Mouse (Mus musculus) embryonic fibroblast, embryonic 13.5 days (primary cell): ENCODE measurements around the gene Timm8a2. TPM values are rescaled to one million over a fixed set of nuclear protein-coding genes. Genes with fewer than 3 reads are reported as not detected.

Experiments
- H3K27ac ChIP-seq: 2 replicates; pipeline ENCODE4 v1.5.1; 2012; ENCODE audit warnings: low read length, control low read depth, inconsistent platforms; ENCODE audit not compliant: insufficient read depth
- H3K4me1 ChIP-seq: 2 replicates; pipeline ENCODE4 v1.6.1; 2011; ENCODE audit warnings: low read length; ENCODE audit not compliant: control insufficient read depth, insufficient read depth
- H3K4me3 ChIP-seq: 2 replicates; pipeline ENCODE4 v1.5.1; 2011; ENCODE audit warnings: mild to moderate bottlenecking, control low read depth, low read length; ENCODE audit not compliant: insufficient read depth
- CTCF ChIP-seq: IDR thresholded peaks from 2 replicates; pipeline ENCODE4 v1.5.1; 2011; ENCODE audit warnings: mild to moderate bottlenecking, control low read depth, low read length, moderate library complexity, borderline replicate concordance; ENCODE audit not compliant: insufficient read depth
- POLR2A ChIP-seq: IDR thresholded peaks from 2 replicates; pipeline ENCODE4 v1.6.1; 2011; ENCODE audit warnings: low read depth, mild to moderate bottlenecking, control low read depth, low read length, moderate library complexity
- polyA plus RNA-seq: library from polyadenylated mRNA; stranded (reverse); fragments of >200 nt; gene quantifications from 2 replicates; pipeline ENCODE4 v1.2.4, GENCODE M21; 2011; ENCODE audit warnings: low read depth; ENCODE audit not compliant: missing spikeins, insufficient read length

Timm8a2 gene
- polyA plus RNA-seq, 1 experiment, result not detected

DNA sequence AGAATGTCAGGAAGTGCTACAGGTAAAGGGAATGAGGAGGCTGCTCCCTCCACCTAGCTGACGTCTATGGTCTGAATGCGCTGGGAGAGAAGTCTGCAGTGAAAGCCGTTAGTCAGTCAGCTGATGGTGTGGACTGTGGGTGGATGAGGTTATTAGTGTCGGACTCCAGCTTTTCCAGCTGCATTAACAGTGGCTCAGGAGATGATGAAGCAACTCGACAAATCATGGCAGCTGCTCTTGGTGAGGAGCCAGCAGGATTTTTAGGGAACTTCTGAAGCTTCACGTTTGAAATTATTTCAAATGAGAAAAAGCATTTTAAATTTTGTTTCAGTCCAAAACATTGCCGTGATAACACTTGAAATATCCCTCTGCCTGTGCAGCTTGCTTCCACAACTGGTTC is 24.2 kb upstream of the Timm8a2 start:
- H3K4me3 ChIP-seq, result no peak overlapping the region
- no peak for TF ChIP-seq POLR2A
- no peak for TF ChIP-seq CTCF
- H3K27ac ChIP-seq, result no peak overlapping the region
- no peaks in the 10 kb centered on the region for H3K4me1 ChIP-seq

DNA sequence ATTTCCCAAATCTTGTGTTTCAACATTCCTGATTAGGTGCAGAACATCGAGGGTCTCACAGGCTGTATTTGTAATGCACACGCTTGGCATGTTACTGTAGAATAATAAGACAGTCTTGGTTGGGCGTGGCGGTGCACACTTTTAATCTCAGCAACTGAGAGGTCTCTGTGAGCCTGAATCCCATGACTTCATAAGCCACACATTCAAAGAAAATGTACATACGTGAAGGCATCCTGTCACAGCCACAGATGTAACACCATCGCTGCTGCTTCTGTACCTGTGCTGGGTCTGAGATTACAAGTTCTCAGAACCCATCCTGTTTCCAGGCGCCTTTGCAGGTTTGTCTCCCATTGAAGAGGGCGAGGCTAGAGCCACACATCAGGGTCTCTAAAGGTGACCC is 22.7 kb upstream of the Timm8a2 start:
- H3K4me3 ChIP-seq, result no peak overlapping the region
- no peaks in the 10 kb centered on the region for H3K4me1 ChIP-seq
- no peak overlapping the region for H3K27ac ChIP-seq
- TF ChIP-seq CTCF (no peak), POLR2A (no peak)

DNA sequence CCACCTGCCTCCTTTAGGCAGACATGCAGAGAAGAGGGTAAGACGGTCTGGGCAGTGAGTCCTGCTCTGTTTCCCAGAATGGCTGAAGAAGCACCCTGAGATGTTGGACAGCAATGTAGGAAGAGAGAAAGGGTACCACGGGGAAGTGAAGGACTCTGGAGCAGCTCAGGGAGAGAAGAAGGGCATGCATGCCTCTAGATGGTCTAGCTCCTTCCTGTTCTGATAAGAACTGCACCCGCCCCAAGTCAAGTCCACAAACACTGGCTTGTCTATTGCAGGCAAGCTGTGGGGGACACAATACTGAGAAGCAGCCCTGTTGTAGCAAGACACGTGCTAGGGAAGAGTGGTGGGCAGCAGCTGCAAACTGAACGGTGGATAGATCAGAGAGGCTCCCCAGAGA is 22.3 kb upstream of the Timm8a2 start:
- TF ChIP-seq POLR2A, result no peak
- no peak for TF ChIP-seq CTCF
- Histone ChIP-seq H3K4me3 (no peak overlapping the region), H3K4me1 (no peaks in the 10 kb centered on the region), H3K27ac (no peak overlapping the region)

DNA sequence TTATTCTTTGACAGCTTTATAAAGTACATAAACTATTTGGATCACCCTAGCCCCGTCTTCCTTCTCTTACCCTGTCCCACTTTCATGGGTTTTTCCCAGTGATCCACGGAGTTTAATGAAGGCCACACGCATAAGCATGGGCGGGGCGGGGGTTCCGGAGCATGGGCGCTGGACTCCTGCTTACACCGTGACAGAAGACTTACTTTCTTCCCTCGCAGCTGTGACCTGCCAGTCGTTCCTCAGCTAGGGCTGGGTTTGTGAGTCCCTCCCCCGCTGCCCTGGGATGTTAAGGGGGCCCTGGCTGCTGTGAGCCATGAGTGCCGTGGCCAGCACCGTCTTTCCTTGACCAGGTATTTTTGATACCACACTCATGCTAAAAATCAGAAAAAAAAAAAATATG is 21.7 kb upstream of the Timm8a2 start:
- TF ChIP-seq POLR2A (no peak), CTCF (no peak)
- Histone ChIP-seq H3K4me3 (no peak overlapping the region), H3K4me1 (no peaks in the 10 kb centered on the region), H3K27ac (no peak overlapping the region)

DNA sequence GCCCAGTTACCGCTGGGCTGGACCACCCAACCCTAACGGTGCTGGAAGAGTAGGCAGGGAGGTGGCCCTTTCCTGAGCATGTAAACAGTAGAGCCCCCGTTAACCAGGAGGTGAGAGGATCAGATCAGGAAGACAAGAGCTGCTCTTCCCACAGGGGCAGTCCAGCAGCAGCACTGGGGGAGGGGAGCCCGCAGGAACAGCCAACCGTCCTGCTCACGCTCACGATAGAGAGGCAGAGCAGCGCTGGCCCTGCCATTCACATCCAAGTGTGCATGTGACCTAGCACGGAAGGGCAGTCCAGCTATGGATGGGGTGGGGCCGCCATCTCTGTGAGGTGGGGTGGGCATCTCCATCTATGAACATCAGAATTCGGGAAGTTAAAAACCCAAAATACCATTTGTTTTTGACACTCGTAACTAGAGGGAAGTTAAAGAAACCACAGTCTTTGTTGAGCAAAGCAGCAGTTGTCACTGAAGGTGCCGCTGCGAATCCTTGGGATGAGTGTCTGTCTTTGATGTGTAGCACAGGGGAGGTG is 21.0 kb upstream of the Timm8a2 start:
- Histone ChIP-seq H3K4me1 (no peaks in the 10 kb centered on the region), H3K27ac (no peak overlapping the region), H3K4me3 (no peak overlapping the region)
- no peak for TF ChIP-seq CTCF
- no peak for TF ChIP-seq POLR2A

DNA sequence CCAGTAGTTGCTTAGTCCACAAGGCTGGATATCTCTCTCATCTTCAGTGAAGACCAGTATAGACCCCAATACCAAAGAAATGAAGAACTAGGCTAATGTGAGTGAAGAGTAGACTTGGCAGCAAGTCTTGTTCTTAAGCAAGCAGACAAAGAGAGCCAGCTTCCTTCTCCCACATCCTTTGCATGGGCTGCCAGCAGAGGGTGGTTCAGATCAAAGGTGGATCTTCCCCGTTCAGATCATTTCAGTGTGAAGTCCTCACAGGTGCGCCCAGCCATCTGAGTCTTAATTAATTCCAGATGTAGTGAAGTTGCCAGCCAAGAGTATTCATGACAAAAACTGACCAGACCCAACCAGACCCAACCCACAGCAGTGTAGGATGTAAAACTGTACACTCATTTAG is 16.5 kb upstream of the Timm8a2 start:
- Histone ChIP-seq H3K4me1 (no peaks in the 10 kb centered on the region), H3K27ac (no peak overlapping the region), H3K4me3 (no peak overlapping the region)
- no peak for TF ChIP-seq CTCF
- TF ChIP-seq POLR2A, result no peak

DNA sequence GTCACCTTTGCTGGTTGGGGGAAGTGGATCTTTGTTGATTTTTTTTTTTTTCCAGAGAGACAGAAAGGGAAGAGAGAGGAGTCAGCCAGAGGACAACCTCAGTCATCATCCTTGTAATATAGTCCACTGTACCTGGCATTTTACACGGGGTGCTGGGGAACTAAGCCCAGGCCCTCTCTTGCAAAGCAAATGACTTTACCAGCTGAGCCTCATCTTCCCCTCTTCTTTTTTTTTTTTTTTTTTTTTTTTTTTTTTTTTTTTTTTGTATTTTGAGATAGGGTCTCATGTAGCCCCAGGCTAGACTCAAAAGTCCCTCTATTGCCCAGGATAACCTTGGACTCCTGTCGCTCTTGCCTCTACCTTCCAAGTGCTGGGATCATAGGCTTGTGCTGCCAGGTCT is 15.1 kb upstream of the Timm8a2 start:
- TF ChIP-seq POLR2A (no peak), CTCF (no peak)
- no peak overlapping the region for H3K27ac ChIP-seq
- H3K4me1 ChIP-seq, result no peaks in the 10 kb centered on the region
- no peak overlapping the region for H3K4me3 ChIP-seq

DNA sequence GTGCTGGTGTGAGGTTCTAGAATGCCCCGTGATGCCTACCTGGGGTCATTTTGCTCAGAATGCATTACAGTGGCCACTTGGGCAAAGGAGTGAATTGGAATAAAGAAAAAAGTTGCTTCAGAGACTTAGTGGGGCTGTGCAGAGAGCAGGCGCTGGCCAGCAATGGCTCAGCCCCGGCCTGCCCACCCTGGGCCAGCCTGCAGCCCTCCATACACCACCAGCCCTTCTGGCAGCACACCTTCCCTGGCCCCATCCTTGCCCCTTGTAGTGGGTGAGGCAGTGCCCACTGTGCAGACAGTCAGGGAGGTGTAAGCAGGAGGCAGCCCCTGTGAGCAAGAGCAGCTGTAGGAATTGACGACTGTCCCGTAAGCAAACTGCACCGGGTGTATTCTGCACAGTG is 13.9 kb upstream of the Timm8a2 start:
- no peak for TF ChIP-seq POLR2A
- H3K27ac ChIP-seq, result no peak overlapping the region
- no peaks in the 10 kb centered on the region for H3K4me1 ChIP-seq
- no peak overlapping the region for H3K4me3 ChIP-seq

DNA sequence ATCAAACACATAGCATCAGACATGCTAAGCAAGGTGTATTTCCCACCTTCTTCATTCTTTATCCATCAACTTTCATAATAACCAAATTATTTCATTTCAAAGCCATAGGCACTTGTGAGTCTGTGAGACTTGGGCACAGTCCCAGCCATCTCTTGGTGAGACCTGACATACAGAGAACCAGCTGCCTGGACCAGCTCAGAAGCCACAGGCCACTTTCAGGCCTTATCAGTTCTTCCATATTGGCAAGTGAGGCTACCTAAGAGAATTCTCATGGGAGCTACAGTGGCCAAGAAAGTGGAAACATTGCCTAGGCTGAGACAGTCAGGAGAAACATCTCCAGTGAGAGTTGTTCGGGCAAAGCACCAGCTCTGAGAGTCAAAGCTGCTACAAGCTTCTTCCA is 11.4 kb upstream of the Timm8a2 start:
- no peak overlapping the region for H3K4me3 ChIP-seq
- no peak for TF ChIP-seq CTCF
- no peak for TF ChIP-seq POLR2A
- H3K27ac ChIP-seq, result no peak overlapping the region
- no peaks in the 10 kb centered on the region for H3K4me1 ChIP-seq

DNA sequence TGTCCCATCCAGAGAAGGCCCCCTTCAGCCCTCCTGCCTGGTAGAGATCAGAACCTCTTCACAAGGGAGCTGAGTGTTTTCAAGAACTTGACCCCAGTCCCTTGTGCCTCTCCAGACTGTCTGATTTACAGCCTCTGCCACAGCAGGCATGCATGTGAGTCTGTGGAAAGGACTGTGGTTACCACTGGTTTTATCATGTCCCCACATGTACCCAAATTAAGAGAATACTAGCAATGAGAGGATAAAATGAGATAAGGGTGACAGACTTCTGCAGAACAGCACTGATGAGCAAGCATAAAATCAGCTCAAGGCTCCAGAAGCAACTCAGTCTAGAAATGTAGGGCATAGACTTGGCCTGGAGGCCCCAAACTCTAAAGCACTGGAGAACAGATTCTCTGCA is 10.5 kb upstream of the Timm8a2 start:
- Histone ChIP-seq H3K27ac (no peak overlapping the region), H3K4me1 (no peaks in the 10 kb centered on the region), H3K4me3 (no peak overlapping the region)
- TF ChIP-seq CTCF, result no peak
- TF ChIP-seq POLR2A, result no peak

DNA sequence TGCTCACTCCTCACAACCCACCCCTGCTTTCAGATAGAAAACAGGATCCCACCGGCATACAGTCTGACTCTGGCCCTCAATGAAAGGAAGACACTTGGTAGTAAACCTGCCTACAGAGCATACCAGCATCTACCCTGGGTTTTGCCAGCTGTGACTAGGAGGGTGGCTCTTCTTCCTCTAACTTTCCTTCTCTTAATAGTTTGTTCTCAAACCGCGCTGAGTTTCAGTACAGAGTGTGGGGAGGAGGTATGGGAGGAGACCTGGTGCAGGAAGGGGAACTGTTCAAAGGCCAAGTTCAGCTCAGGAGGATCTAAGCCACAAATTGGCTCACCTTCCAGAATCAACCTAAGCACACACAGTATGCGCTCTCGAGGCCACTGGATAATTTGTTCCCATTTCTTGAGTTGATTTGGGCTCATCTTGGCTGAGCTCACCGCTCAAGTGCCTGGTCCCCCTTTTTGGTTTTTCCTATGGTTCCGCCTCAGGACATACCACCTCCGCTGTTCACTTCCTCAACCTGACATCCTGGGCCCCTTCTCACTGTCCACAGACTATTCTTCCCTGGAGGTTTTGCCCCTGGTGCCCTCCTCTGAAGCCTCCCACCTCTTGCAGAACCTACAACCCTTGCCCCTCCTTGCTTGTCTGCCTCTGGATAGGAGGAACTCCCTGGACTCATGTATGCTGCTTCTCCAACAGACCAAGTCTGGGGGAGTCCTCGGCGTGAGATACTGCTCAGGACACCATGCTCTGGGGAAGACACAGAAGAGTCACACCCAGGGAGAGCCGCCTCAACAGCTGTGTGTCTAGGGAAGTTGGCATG is 5.3 kb upstream of the Timm8a2 start:
- no peak overlapping the region for H3K4me3 ChIP-seq
- H3K4me1 ChIP-seq, result no peaks in the 10 kb centered on the region
- no peak overlapping the region for H3K27ac ChIP-seq
- TF ChIP-seq POLR2A, result no peak
- TF ChIP-seq CTCF, result no peak
